Mouse (Mus musculus): ENCODE data around the gene Camta1. TPM values are rescaled to one million over a fixed set of nuclear protein-coding genes. Genes with fewer than 3 reads are reported as not detected.

Camta1 gene
- polyA plus RNA-seq, 1 experiment from 2014 or later, result 130 TPM

DNA sequence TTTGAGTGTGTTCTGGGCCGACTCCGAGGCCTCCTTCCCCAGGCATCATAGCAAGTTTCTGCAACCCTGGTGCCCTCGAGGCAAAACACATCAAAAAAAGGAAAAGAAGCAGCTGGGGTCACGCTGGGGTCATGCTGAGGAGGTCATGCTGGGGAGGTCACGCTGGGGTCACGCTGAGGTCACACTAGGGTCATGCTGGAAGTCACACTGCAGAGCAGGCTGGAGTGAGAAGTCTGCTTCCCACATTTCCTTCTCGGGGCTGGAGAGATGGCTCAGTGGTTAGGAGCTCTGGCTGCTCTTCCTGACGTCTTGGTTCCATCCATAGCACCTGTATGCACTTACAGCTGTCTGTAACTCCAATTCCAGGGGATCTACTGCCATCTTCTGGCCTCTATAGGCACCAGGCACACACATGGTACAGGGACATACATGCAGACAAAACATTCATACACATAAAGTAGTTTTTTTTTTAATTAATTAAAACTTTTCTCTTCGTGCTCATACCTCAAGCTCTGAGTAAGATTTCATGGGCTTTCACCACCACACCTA lies 35.5 kb upstream of the Camta1 start:
- no peak for ATAC-seq (replicated peaks)
- H3K27me3 ChIP-seq, result no peaks in the 10 kb centered on the region
- H3K4me1 ChIP-seq, result 0 out of 2 replicates have a peak, but pooled peaks cover 5% of the 10 kb centered on the region
- H3K9me3 ChIP-seq, result no peaks in the 10 kb centered on the region
- no peak overlapping the region for H3K27ac ChIP-seq (replicated peaks)
- H3K9ac ChIP-seq (replicated peaks), result no peak overlapping the region
- WGBS, result 79% methylated on average over 9 of the region's 9 CpGs
- no peak overlapping the region for H3K4me2 ChIP-seq (replicated peaks)
- H3K36me3 ChIP-seq, result no peaks in the 10 kb centered on the region
- no peak overlapping the region for H3K4me3 ChIP-seq

DNA sequence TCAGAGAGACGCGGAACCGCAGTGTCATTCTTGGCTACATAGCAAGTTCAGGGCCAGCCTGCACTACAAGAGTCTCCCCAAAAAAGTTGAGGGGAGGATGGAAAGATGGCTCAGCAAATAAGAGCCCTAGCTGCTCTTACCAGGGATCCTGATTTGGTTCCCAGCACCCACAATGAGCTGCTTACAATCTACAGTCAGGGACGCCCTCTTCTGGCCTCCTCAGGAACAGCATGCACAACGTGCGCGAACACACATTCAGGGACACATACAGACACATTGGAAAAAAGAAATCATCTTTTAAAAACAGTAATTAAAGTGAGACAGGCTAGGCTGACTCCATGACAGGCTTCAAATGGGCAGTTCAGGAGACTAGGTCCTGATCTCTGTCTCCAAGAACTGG lies 33.9 kb upstream of the Camta1 start:
- H3K9me3 ChIP-seq, result no peaks in the 10 kb centered on the region
- WGBS, result 91% methylated on average over 7 of the region's 7 CpGs
- no peak for ATAC-seq (replicated peaks)

DNA sequence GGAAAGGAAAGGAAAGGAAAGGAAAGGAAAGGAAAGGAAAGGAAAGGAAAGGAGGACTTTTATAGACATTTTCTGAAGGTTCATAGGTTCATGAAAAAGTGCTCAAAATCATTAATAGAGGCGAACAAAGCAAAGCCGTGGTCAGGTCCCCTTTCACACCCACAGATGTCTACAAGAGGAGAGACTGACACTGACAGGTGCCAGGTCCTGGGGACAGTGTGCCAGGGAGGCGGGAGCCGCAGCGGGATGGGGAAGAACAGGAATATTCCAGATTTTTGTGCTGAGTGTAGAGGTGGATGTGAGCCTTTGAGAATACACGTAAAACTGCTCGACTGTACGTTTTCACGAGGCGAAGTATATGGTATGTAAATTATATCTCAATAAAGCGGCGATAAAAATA lies 33.2 kb upstream of the Camta1 start:
- no peaks in the 10 kb centered on the region for H3K27me3 ChIP-seq
- no peaks in the 10 kb centered on the region for H3K9me3 ChIP-seq
- no peak overlapping the region for H3K9ac ChIP-seq (replicated peaks)
- H3K4me2 ChIP-seq (replicated peaks), result no peak overlapping the region
- H3K4me1 ChIP-seq, result 0 out of 2 replicates have a peak, but pooled peaks cover 5% of the 10 kb centered on the region
- H3K27ac ChIP-seq (replicated peaks), result no peak overlapping the region
- H3K36me3 ChIP-seq, result no peaks in the 10 kb centered on the region
- WGBS, result 93% methylated on average over 12 of the region's 12 CpGs
- no peak for ATAC-seq (replicated peaks)
- no peak overlapping the region for H3K4me3 ChIP-seq

More for the DNA sequence above, 33.9 kb upstream of the Camta1 start:
- no peaks in the 10 kb centered on the region for H3K27me3 ChIP-seq
- H3K27ac ChIP-seq (replicated peaks), result no peak overlapping the region
- no peak overlapping the region for H3K9ac ChIP-seq (replicated peaks)
- H3K36me3 ChIP-seq, result no peaks in the 10 kb centered on the region
- no peak overlapping the region for H3K4me3 ChIP-seq
- H3K4me1 ChIP-seq, result 0 out of 2 replicates have a peak, but pooled peaks cover 5% of the 10 kb centered on the region
- H3K4me2 ChIP-seq (replicated peaks), result no peak overlapping the region

DNA sequence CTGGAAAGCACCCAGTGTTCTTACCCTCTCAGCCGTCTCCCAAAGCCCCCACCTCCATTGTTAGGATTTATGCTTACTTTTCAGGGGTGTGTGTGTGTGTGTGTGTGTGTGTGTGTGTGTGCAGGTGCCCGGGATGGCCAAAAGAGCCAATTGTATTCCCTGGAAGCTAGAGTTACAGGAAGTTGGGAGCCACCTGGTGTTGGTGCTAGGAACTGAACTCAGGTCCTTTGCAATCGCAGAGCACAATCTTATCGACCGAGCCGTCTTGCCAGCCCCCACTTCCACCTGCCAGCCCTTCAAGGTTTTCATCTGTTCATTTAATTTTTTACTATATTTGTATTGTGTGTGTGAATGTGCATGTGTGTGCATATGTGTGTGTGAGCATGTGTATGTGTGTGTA lies 31.6 kb upstream of the Camta1 start:
- no peaks in the 10 kb centered on the region for H3K27me3 ChIP-seq
- H3K4me1 ChIP-seq, result no peaks in the 10 kb centered on the region
- ATAC-seq (replicated peaks), result no peak
- H3K4me2 ChIP-seq (replicated peaks), result no peak overlapping the region
- whole genome bisulfite sequencing, result 70% methylated on average over 6 of the region's 6 CpGs
- no peaks in the 10 kb centered on the region for H3K9me3 ChIP-seq
- no peak overlapping the region for H3K27ac ChIP-seq (replicated peaks)
- no peak overlapping the region for H3K9ac ChIP-seq (replicated peaks)
- no peak overlapping the region for H3K4me3 ChIP-seq
- no peaks in the 10 kb centered on the region for H3K36me3 ChIP-seq

DNA sequence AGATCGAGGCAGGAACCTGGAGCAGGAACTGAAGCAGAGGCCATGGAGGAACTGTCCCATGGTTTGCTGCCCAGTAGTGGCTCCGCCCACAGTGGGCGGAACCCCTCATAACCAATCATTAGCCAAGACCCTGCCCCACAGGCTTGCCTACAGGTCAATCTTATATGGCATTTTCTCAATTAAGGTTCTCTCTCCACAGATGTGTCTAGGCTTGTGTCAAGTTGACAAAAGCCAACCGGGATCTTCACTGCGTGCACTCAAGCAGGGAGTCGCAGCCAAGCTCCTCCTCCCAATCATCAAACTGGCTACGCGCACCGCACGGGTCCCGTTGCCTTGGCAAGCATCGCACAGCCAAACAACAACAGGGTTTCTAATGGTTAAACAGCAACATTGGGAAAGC lies 19.9 kb upstream of the Camta1 start:
- Histone ChIP-seq H3K9ac (replicated peaks) (no peak overlapping the region), H3K4me2 (replicated peaks) (no peak overlapping the region), H3K36me3 (no peaks in the 10 kb centered on the region), H3K4me3 (no peak overlapping the region), H3K4me1 (peaks cover 10% of the 10 kb centered on the region; the same call in 1 of the 2 replicates), H3K27me3 (no peaks in the 10 kb centered on the region), H3K9me3 (no peaks in the 10 kb centered on the region), H3K27ac (replicated peaks) (no peak overlapping the region)
- no peak for ATAC-seq (replicated peaks)
- WGBS, result 81% methylated on average over 12 of the region's 12 CpGs

DNA sequence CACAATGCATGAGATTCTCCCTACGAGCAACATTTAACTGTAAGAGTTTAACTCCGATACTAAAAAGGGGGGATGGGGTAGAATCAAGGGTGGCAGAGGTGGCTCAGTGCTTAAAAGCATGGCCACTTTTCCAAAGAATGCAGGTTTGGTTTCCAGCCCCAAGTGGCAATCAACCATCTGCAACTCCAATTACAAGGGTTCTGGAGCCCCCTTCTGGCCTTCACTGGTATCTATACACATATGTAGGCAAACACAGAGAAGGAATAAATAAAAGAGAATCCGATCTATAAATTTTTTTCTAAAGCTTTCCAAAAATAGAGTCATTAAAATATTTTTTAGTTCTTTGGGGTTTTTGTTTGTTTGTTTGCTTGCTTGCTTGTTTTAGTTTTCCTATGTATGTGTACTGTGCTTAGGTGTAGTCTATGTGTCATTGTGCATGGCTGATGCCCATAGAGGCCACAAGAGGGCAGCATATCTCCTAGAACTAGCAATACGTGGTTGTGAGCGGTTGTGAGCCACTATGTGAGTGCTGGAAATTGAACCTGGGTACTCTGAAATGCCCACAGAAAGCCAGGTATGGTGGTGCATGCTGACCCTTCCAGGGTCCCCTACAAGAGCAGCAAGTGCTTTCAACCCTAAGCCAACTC lies 18.5 kb upstream of the Camta1 start:
- H3K27ac ChIP-seq (replicated peaks), result no peak overlapping the region
- no peaks in the 10 kb centered on the region for H3K9me3 ChIP-seq
- no peak overlapping the region for H3K4me3 ChIP-seq
- ATAC-seq (replicated peaks), result no peak
- H3K27me3 ChIP-seq, result no peaks in the 10 kb centered on the region; the same call in 1 of the 2 replicates
- no peaks in the 10 kb centered on the region for H3K36me3 ChIP-seq
- no peak overlapping the region for H3K4me2 ChIP-seq (replicated peaks)
- H3K4me1 ChIP-seq, result peaks cover 10% of the 10 kb centered on the region; the same call in 1 of the 2 replicates
- no peak overlapping the region for H3K9ac ChIP-seq (replicated peaks)
- 75% methylated on average over 5 of the region's 5 CpGs for WGBS

DNA sequence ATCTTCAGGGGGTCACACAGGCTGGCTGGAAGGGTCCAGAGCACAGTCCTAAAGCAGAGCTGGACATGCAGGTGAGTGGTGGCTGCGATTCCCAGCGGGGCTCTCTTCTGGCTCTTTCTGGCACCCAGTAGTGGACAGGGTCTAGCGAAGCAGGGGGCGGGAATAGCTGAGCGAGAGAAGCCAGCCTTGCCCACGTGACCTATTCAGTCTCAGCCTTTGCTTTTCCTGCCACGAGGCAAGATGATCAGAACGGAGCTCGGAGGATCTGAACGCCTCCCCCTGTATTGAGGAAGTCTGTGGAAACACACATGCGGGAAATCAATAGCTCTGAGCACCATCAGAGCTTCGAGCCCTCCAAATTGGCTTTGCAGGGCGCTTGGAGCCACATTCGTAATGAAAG lies 14.7 kb upstream of the Camta1 start:
- Histone ChIP-seq H3K27me3 (no peaks in the 10 kb centered on the region; the same call in 1 of the 2 replicates), H3K4me3 (no peak overlapping the region), H3K9ac (replicated peaks) (no peak overlapping the region), H3K36me3 (no peaks in the 10 kb centered on the region), H3K4me1 (0 out of 2 replicates have a peak, but pooled peaks cover 11% of the 10 kb centered on the region), H3K4me2 (replicated peaks) (0 out of 2 replicates have a peak overlapping the region, but pooled peaks have one; percentile 2), H3K9me3 (no peaks in the 10 kb centered on the region), H3K27ac (replicated peaks) (no peak overlapping the region)
- 62% methylated on average over 14 of the region's 14 CpGs for WGBS
- no peak for ATAC-seq (replicated peaks)

DNA sequence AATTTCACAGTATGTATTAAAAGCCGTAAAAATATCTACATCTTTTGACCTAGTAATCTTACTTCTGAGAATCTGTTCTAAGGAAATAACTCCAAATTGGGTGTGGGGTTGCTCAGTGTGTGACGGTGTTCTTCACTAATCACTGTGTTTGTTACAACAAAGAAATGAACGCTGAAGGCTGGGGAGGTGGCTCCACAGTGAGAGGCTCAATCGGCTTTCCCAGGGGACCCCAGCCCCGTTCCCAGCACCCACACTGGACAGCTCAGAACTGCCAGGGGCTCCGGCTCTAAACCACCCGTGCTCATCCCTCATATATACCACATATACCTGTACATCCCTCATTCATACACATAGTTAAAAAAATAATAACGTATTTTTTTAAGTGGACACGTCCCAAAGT lies 1.8 kb upstream of the Camta1 start:
- no peak for ATAC-seq (replicated peaks)
- no peaks in the 10 kb centered on the region; the same call in 1 of the 2 replicates for H3K27me3 ChIP-seq
- H3K36me3 ChIP-seq, result no peaks in the 10 kb centered on the region
- no peak overlapping the region for H3K27ac ChIP-seq (replicated peaks)
- no peak overlapping the region for H3K4me3 ChIP-seq
- no peak overlapping the region for H3K9ac ChIP-seq (replicated peaks)
- H3K9me3 ChIP-seq, result no peaks in the 10 kb centered on the region
- peak overlapping the region; percentile 89; the same call in 1 of the 2 replicates for H3K4me2 ChIP-seq (replicated peaks)
- H3K4me1 ChIP-seq, result peaks cover 22% of the 10 kb centered on the region
- 55% methylated on average over 9 of the region's 9 CpGs for whole genome bisulfite sequencing

DNA sequence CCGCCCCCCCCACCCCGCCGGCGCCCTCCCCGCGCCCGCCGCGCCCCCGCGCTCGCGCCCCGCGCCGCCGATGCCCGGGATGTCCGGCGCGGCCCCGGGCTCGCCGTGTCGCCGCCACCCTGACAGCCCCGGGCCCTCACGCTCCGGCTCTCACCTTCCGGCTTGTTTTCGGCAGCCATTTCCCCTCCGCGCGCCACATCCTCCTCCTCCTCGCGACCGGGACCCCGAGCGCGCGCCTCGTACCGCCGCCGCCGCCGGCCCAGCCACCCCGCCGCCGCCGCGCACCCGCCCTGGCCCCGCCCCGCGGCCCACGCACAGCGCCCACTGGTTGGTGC lies 238 bp downstream of the Camta1 start:
- Histone ChIP-seq H3K4me3 (peak overlapping the region; percentile 81), H3K4me2 (replicated peaks) (peak overlapping the region; percentile 95), H3K27ac (replicated peaks) (peak overlapping the region; percentile 84), H3K36me3 (no peaks in the 10 kb centered on the region), H3K9ac (replicated peaks) (peak overlapping the region; percentile 70), H3K4me1 (peaks cover 22% of the 10 kb centered on the region), H3K27me3 (no peaks in the 10 kb centered on the region), H3K9me3 (no peaks in the 10 kb centered on the region)
- ATAC-seq (replicated peaks), result no peak
- 1% methylated on average over 30 of the region's 58 CpGs for WGBS

DNA sequence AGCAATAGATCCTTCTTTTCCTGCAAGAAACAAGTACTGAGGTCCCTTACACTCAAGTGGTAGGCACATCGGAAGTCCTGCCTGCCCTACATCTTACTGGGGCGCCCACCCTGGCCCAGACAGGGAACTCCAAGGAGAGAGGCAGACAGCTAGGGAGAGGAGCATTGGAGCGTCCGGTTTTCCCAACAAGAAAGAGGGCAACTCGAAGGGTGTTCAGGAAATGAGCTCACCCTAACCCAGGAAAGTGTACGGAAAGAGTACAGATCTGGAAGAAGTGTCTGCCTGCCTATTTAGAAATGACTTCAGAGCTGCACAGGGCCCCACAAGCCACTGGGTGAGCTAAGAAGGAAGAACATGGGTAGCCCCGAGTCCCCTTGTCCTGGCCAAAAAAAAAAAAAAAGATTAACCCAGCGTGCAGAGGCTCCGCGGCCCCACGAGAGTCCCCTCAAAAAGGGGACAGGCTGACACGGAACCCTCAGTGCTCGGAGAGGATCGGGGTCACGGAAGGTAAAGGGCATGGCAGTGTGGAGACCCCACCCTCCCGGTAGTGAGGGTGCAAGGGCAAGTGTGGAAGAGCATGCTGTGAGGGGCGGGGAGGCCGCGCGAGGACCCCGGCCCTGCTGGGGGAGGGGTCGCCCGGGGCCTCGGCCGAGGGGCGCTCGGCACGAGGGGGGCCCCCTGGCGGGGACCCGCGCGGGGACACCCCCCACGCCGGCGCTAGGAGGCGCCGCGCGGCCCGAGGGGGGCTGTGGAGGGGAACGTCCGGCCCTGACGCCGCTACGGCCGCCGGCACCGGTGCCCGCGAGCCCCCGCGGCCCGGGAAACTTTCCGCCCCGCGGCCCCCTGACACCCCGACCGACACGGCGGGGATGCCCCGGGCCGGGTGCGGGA lies 990 bp downstream of the Camta1 start:
- Histone ChIP-seq H3K36me3 (no peaks in the 10 kb centered on the region), H3K27ac (replicated peaks) (peak overlapping the region; percentile 84; the same call in 1 of the 2 replicates), H3K9me3 (no peaks in the 10 kb centered on the region)

DNA sequence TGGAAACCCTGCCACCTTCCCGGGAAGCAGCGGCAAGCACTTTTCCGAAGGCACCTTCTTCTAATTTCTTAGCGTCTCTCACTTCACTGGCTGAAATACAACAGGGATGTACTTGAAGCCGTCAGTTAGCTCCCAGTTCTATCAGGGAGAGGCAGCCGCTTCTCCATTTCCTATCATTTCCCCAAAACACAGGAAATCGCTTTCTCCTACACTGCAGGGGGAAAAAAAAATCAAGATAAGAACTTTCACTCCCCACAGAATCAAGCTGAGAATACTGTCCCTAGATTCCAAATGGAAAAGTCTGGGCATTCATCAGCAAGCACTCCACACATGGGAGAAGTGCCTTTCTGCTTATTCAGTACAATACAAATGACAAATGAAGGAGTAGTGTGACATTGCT lies 2.4 kb downstream of the Camta1 start:
- Histone ChIP-seq H3K9ac (replicated peaks) (no peak overlapping the region), H3K36me3 (no peaks in the 10 kb centered on the region), H3K27ac (replicated peaks) (no peak overlapping the region), H3K27me3 (no peaks in the 10 kb centered on the region), H3K9me3 (no peaks in the 10 kb centered on the region), H3K4me2 (replicated peaks) (no peak overlapping the region), H3K4me1 (peaks cover 22% of the 10 kb centered on the region), H3K4me3 (no peak overlapping the region)
- 87% methylated on average over 7 of the region's 7 CpGs for WGBS
- ATAC-seq (replicated peaks), result no peak

More for the DNA sequence above, 990 bp downstream of the Camta1 start:
- H3K4me3 ChIP-seq, result peak overlapping the region; percentile 81
- WGBS, result 3% methylated on average over 48 of the region's 63 CpGs
- H3K4me2 ChIP-seq (replicated peaks), result peak overlapping the region; percentile 95
- H3K4me1 ChIP-seq, result peaks cover 22% of the 10 kb centered on the region
- H3K27me3 ChIP-seq, result no peaks in the 10 kb centered on the region
- no peak for ATAC-seq (replicated peaks)
- peak overlapping the region; percentile 70 for H3K9ac ChIP-seq (replicated peaks)

DNA sequence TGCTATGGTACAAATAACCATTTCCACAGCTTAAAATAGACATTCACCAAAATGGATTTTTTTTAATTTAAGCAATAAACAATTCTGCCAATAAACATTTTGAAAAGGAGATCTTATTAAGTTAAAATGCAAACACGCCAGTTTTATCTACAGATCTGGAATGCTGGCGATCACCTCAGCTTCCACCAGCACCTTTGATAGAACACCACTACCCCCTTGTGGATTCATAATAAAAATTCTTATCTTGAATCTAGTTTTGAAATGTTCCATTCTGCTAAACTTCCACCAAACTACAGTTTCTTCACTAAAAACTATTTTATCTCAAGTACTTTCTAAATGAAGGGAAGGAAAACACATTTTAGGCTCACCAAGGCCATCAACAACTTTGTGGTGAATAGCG lies 7.7 kb downstream of the Camta1 start:
- H3K4me1 ChIP-seq, result peaks cover 8% of the 10 kb centered on the region
- no peaks in the 10 kb centered on the region for H3K9me3 ChIP-seq
- no peak overlapping the region for H3K27ac ChIP-seq (replicated peaks)
- 70% methylated on average over 3 of the region's 3 CpGs for WGBS
- no peaks in the 10 kb centered on the region for H3K27me3 ChIP-seq
- H3K9ac ChIP-seq (replicated peaks), result no peak overlapping the region
- H3K36me3 ChIP-seq, result no peaks in the 10 kb centered on the region
- ATAC-seq (replicated peaks), result no peak
- no peak overlapping the region for H3K4me3 ChIP-seq
- no peak overlapping the region for H3K4me2 ChIP-seq (replicated peaks)
